Mouse (Mus musculus): ENCODE measurements around the gene Zfp148.

GRCm38 (mm10) chr16:33553689-33554342 is 173.2 kb downstream of the Zfp148 start:
- TF ChIP-seq CTCF (IDR thresholded peaks at IDR 0.05; ENCODE audit: borderline replicate concordance, insufficient read depth, low read length) (no peak), POLR2A (IDR thresholded peaks at IDR 0.05; ENCODE audit: low read depth, low read length) (no peak)

Measured in embryonic fibroblast, embryonic 13.5 days (primary cell).